8 mouse cellular contexts compared by ENCODE assay signal in genomic region chr9:108565881-108566814, GRCm38 (mm10). TPM values are rescaled to one million over a fixed set of nuclear protein-coding genes. Genes with fewer than 3 reads are reported as not detected.
DNase-seq lines count a peak whose midpoint lies in the region; ATAC-seq and TF ChIP-seq lines count a peak whose summit lies in the region.

No protein-coding gene starts in this region.

- TF ChIP-seq POLR2A in heart, adult 2 months (IDR thresholded peaks at IDR 0.05; ENCODE audit: insufficient read depth, low read depth, low read length): no peak
- TF ChIP-seq POLR2A in CH12.LX (IDR thresholded peaks at IDR 0.05; ENCODE audit: low read depth, low read length): peak; percentile 16; the same call in 1 of the 2 replicates

- peak overlapping the region; percentile 88 for H3K4me3 ChIP-seq in heart, adult 2 months
- peak overlapping the region; percentile 73 to 90 (median 89) for H3K4me3 ChIP-seq in CH12.LX (replicated peaks in 1 of 3; ENCODE audit: low read depth in 2 of 3, low read length in 2 of 3, poor library complexity in 1 of 3)
- H3K4me3 ChIP-seq in limb, embryonic 12.5 days (replicated peaks): peak overlapping the region; percentile 64
- peak overlapping the region; percentile 78 for H3K4me3 ChIP-seq in neural tube, embryonic 15.5 days (replicated peaks)

- H3K4me1 ChIP-seq in heart, adult 2 months (ENCODE audit: control insufficient read depth, insufficient read depth, low read length): peaks cover 7% of the 10 kb centered on the region
- H3K4me1 ChIP-seq in CH12.LX (ENCODE audit: control insufficient read depth in 1 of 2, insufficient read depth in 2 of 2): peaks cover 17 to 53% of the 10 kb centered on the region in 2 experiments
- peaks cover 44% of the 10 kb centered on the region for H3K4me1 ChIP-seq in limb, embryonic 12.5 days (replicated peaks)
- H3K4me1 ChIP-seq in neural tube, embryonic 15.5 days: peaks cover 66% of the 10 kb centered on the region

- no peak for TF ChIP-seq RAD21 in CH12.LX (IDR thresholded peaks at IDR 0.05; ENCODE audit: low read depth, low read length)

- peak; percentile 5 for ATAC-seq in erythroid progenitor cell, adult 5-6 weeks (replicated peaks; ENCODE audit: low FRiP score, poor library complexity, severe bottlenecking)
- ATAC-seq in limb, embryonic 12.5 days (ENCODE audit: insufficient number of reproducible peaks, insufficient read depth, low FRiP score, low TSS enrichment, low read depth): no peak
- ATAC-seq in neural tube, embryonic 15.5 days (ENCODE audit: low FRiP score): 0 out of 2 replicates have a peak, but pooled peaks have one; percentile 0

- DNase-seq in heart, adult 2 months: no peak
- DNase-seq in heart, postnatal 10 days: no peak
- no peak for DNase-seq in CH12.LX (ENCODE audit: extremely low read depth)
- no peak for DNase-seq in gastrocnemius, postnatal 10 days
- DNase-seq in layer of hippocampus, adult 9-10 months (ENCODE audit: low spot score): no peak

- H3K27me3 ChIP-seq in heart, adult 2 months (ENCODE audit: control insufficient read depth, insufficient read depth, low read length): no peaks in the 10 kb centered on the region
- no peaks in the 10 kb centered on the region for H3K27me3 ChIP-seq in CH12.LX (replicated peaks)
- no peaks in the 10 kb centered on the region for H3K27me3 ChIP-seq in limb, embryonic 12.5 days
- no peaks in the 10 kb centered on the region for H3K27me3 ChIP-seq in neural tube, embryonic 15.5 days (replicated peaks)

- 12% methylated on average over 35 of the region's 35 CpGs for WGBS in heart, adult 2 months
- 12% methylated on average over 35 of the region's 35 CpGs for WGBS in limb, embryonic 12.5 days
- WGBS in neural tube, embryonic 15.5 days: 13% methylated on average over 35 of the region's 35 CpGs

- in situ Hi-C loops in CH12.LX (cut with MboI; ENCODE audit: low pct_ligation_motif_present, low pct_unique_long_range_greater_than_20kb, low sequenced_read_pairs): no loop called here

- dilution Hi-C loops in CH12.LX (cut with MboI; ENCODE audit: extremely low pct_ligation_motif_present, extremely low pct_unique_long_range_greater_than_20kb, low sequenced_read_pairs): no loop called here

- H3K27ac ChIP-seq in heart, adult 2 months: peak overlapping the region; percentile 95
- H3K27ac ChIP-seq in CH12.LX (ENCODE audit: insufficient read depth, low read depth): peak overlapping the region; percentile 91
- peak overlapping the region; percentile 91 for H3K27ac ChIP-seq in limb, embryonic 12.5 days
- peak overlapping the region; percentile 96 for H3K27ac ChIP-seq in neural tube, embryonic 15.5 days (replicated peaks)

- intact Hi-C loops in heart, adult 2 months (cut with DNase I): loop anchor here (2.0 kb wide), 1 partner anchor 49 kb away; the partner anchor contains the start of gene Qrich1
- intact Hi-C loops in heart, postnatal 10 days (cut with DNase I): no loop called here

- H3K36me3 ChIP-seq in heart, adult 2 months (ENCODE audit: control insufficient read depth, insufficient read depth, low read length): no peaks in the 10 kb centered on the region
- peaks cover 43 to 54% of the 10 kb centered on the region in 2 experiments for H3K36me3 ChIP-seq in CH12.LX (replicated peaks in 1 of 2; ENCODE audit: control insufficient read depth in 1 of 2, insufficient read depth in 1 of 2, low read length in 1 of 2)
- H3K36me3 ChIP-seq in limb, embryonic 12.5 days: peaks cover 55% of the 10 kb centered on the region
- peaks cover 44% of the 10 kb centered on the region for H3K36me3 ChIP-seq in neural tube, embryonic 15.5 days

- H3K4me2 ChIP-seq in CH12.LX (ENCODE audit: insufficient read depth, low read depth, poor library complexity, severe bottlenecking): peak overlapping the region; percentile 72
- peak overlapping the region; percentile 97 for H3K4me2 ChIP-seq in limb, embryonic 12.5 days
- H3K4me2 ChIP-seq in neural tube, embryonic 15.5 days: peak overlapping the region; percentile 90

- TF ChIP-seq CTCF in heart, adult 2 months (IDR thresholded peaks at IDR 0.05): no peak
- no peak for TF ChIP-seq CTCF in CH12.LX (conservative IDR thresholded peaks at IDR 0.05 in 1 of 2, IDR thresholded peaks at IDR 0.05 in 1 of 2; ENCODE audit: low read depth in 2 of 2, low read length in 2 of 2)

- H3K79me2 ChIP-seq in heart, adult 2 months (replicated peaks; ENCODE audit: control insufficient read depth, insufficient read depth, low read length): no peaks in the 10 kb centered on the region
- peaks cover 15% of the 10 kb centered on the region for H3K79me2 ChIP-seq in CH12.LX (replicated peaks; ENCODE audit: control insufficient read depth, extremely low read depth, insufficient read depth, poor library complexity, severe bottlenecking)

- H3K9me3 ChIP-seq in CH12.LX (replicated peaks; ENCODE audit: low read length): no peaks in the 10 kb centered on the region
- no peaks in the 10 kb centered on the region for H3K9me3 ChIP-seq in limb, embryonic 12.5 days
- H3K9me3 ChIP-seq in neural tube, embryonic 15.5 days (replicated peaks): no peaks in the 10 kb centered on the region

- no peak for TF ChIP-seq EP300 in heart, adult 2 months (IDR thresholded peaks at IDR 0.05; ENCODE audit: insufficient read depth, low read depth, low read length)
- no peak for TF ChIP-seq EP300 in CH12.LX (IDR thresholded peaks at IDR 0.05; ENCODE audit: low read length)

- peak overlapping the region; percentile 76 for H3K9ac ChIP-seq in heart, adult 2 months (ENCODE audit: low read depth, low read length)
- H3K9ac ChIP-seq in CH12.LX (ENCODE audit: insufficient read depth, low read depth): peak overlapping the region; percentile 87
- peak overlapping the region; percentile 78 for H3K9ac ChIP-seq in limb, embryonic 12.5 days (replicated peaks)
- peak overlapping the region; percentile 64 for H3K9ac ChIP-seq in neural tube, embryonic 15.5 days (replicated peaks)

RNA-seq across cellular contexts. Expression of gene Ndufaf3, which starts 1.1 kb away (rescaled TPM):
- total RNA-seq in heart, adult 2 months (2021): 10 to 100 TPM; 61.9 to 88.1 TPM
- polyA plus RNA-seq in heart, adult 2 months (2012; rRNA removed): 60.7 and 69.1 TPM in 2 replicates
- total RNA-seq in heart, postnatal 10 days (2021): 10 to 100 TPM; 54.5 to 58.6 TPM
- 24.6 and 25.7 TPM in 2 replicates for total RNA-seq in CH12.LX (2012; rRNA removed)
- 15.3 and 15.7 TPM in 2 replicates for total RNA-seq in CH12.LX (2014; rRNA removed)
- polyA plus RNA-seq in CH12.LX (2012; ENCODE audit: insufficient read length, low read depth): 27.2 and 30.7 TPM in 2 replicates
- 16.3 and 22.0 TPM in 2 replicates for total RNA-seq in erythroid progenitor cell, adult 5-6 weeks (2015; ENCODE audit: low replicate concordance)
- total RNA-seq in erythroid progenitor cell, adult 5-6 weeks (2017; ENCODE audit: low replicate concordance): 1.4 and 37.6 TPM in 2 replicates
- polyA plus RNA-seq in limb, embryonic 12.5 days (2016; fragmentation: Nextera tagmentation; extraction: Ambion mirVana): 50.6 and 53.8 TPM in 2 replicates
- 75.0 and 78.2 TPM in 2 replicates for polyA plus RNA-seq in neural tube, embryonic 15.5 days (2015; fragmentation: Nextera tagmentation; extraction: Ambion mirVana)
- total RNA-seq in gastrocnemius, postnatal 10 days (2021): 10 to 100 TPM; 35.3 to 35.4 TPM

RNA-seq across cellular contexts. Expression of gene Dalrd3, which starts 3.5 kb away (rescaled TPM):
- 10 to 100 TPM; 22.8 to 25.6 TPM for total RNA-seq in heart, adult 2 months (2021)
- 79.2 and 81.5 TPM in 2 replicates for polyA plus RNA-seq in heart, adult 2 months (2012; rRNA removed)
- total RNA-seq in heart, postnatal 10 days (2021): 10 to 100 TPM; 21.0 TPM
- 110 and 119 TPM in 2 replicates for total RNA-seq in CH12.LX (2012; rRNA removed)
- 52.6 and 57.4 TPM in 2 replicates for total RNA-seq in CH12.LX (2014; rRNA removed)
- polyA plus RNA-seq in CH12.LX (2012; ENCODE audit: insufficient read length, low read depth): 100 and 114 TPM in 2 replicates
- 47.8 and 48.7 TPM in 2 replicates for total RNA-seq in erythroid progenitor cell, adult 5-6 weeks (2015; ENCODE audit: low replicate concordance)
- total RNA-seq in erythroid progenitor cell, adult 5-6 weeks (2017; ENCODE audit: low replicate concordance): 18.7 and 23.7 TPM in 2 replicates
- polyA plus RNA-seq in limb, embryonic 12.5 days (2016; fragmentation: Nextera tagmentation; extraction: Ambion mirVana): 197 and 230 TPM in 2 replicates
- 279 and 285 TPM in 2 replicates for polyA plus RNA-seq in neural tube, embryonic 15.5 days (2015; fragmentation: Nextera tagmentation; extraction: Ambion mirVana)
- 10 to 100 TPM in 1 of 2 experiments, 1 to 10 TPM in 1; 6.6 to 11.5 TPM for total RNA-seq in gastrocnemius, postnatal 10 days (2021)

RNA-seq across cellular contexts. Expression of gene Impdh2, which starts 6.1 kb away (rescaled TPM):
- total RNA-seq in heart, adult 2 months (2021): 10 to 100 TPM; 47.8 to 51.2 TPM
- 55.5 and 65.0 TPM in 2 replicates for polyA plus RNA-seq in heart, adult 2 months (2012; rRNA removed)
- 10 to 100 TPM; 62.3 to 70.0 TPM for total RNA-seq in heart, postnatal 10 days (2021)
- total RNA-seq in CH12.LX (2012; rRNA removed): 405 and 494 TPM in 2 replicates
- total RNA-seq in CH12.LX (2014; rRNA removed): 464 and 485 TPM in 2 replicates
- polyA plus RNA-seq in CH12.LX (2012; ENCODE audit: insufficient read length, low read depth): 472 and 483 TPM in 2 replicates
- 28.8 and 75.0 TPM in 2 replicates for total RNA-seq in erythroid progenitor cell, adult 5-6 weeks (2015; ENCODE audit: low replicate concordance)
- 37.1 and 46.5 TPM in 2 replicates for total RNA-seq in erythroid progenitor cell, adult 5-6 weeks (2017; ENCODE audit: low replicate concordance)
- 201 and 213 TPM in 2 replicates for polyA plus RNA-seq in limb, embryonic 12.5 days (2016; fragmentation: Nextera tagmentation; extraction: Ambion mirVana)
- 105 and 130 TPM in 2 replicates for polyA plus RNA-seq in neural tube, embryonic 15.5 days (2015; fragmentation: Nextera tagmentation; extraction: Ambion mirVana)
- total RNA-seq in gastrocnemius, postnatal 10 days (2021): 10 to 100 TPM; 57.2 to 76.4 TPM

RNA-seq across cellular contexts. Expression of gene Wdr6, which starts 12.4 kb away (rescaled TPM):
- 10 to 100 TPM; 13.3 to 17.2 TPM for total RNA-seq in heart, adult 2 months (2021)
- 16.5 and 21.9 TPM in 2 replicates for polyA plus RNA-seq in heart, adult 2 months (2012; rRNA removed)
- total RNA-seq in heart, postnatal 10 days (2021): 10 to 100 TPM; 30.2 to 36.4 TPM
- total RNA-seq in CH12.LX (2012; rRNA removed) (14.3 and 17.8 TPM in 2 replicates), CH12.LX (2014; rRNA removed) (9.1 and 9.8 TPM in 2 replicates)
- 14.9 and 16.3 TPM in 2 replicates for polyA plus RNA-seq in CH12.LX (2012; ENCODE audit: insufficient read length, low read depth)
- total RNA-seq in erythroid progenitor cell, adult 5-6 weeks (2015; ENCODE audit: low replicate concordance): 2.9 and 6.8 TPM in 2 replicates
- 1.4 and 3.7 TPM in 2 replicates for total RNA-seq in erythroid progenitor cell, adult 5-6 weeks (2017; ENCODE audit: low replicate concordance)
- polyA plus RNA-seq in limb, embryonic 12.5 days (2016; fragmentation: Nextera tagmentation; extraction: Ambion mirVana): 237 TPM in 2 replicates
- polyA plus RNA-seq in neural tube, embryonic 15.5 days (2015; fragmentation: Nextera tagmentation; extraction: Ambion mirVana): 247 and 279 TPM in 2 replicates
- 10 to 100 TPM; 12.4 to 17.3 TPM for total RNA-seq in gastrocnemius, postnatal 10 days (2021)

RNA-seq across cellular contexts. Expression of gene P4htm, which starts 31.3 kb away (rescaled TPM):
- 10 to 100 TPM; 14.2 to 15.3 TPM for total RNA-seq in heart, adult 2 months (2021)
- 21.0 and 25.2 TPM in 2 replicates for polyA plus RNA-seq in heart, adult 2 months (2012; rRNA removed)
- total RNA-seq in heart, postnatal 10 days (2021): 10 to 100 TPM; 12.7 to 15.1 TPM
- total RNA-seq in CH12.LX (2012; rRNA removed): 9.1 and 11.0 TPM in 2 replicates
- total RNA-seq in CH12.LX (2014; rRNA removed): 4.8 and 5.4 TPM in 2 replicates
- 7.9 and 9.5 TPM in 2 replicates for polyA plus RNA-seq in CH12.LX (2012; ENCODE audit: insufficient read length, low read depth)
- total RNA-seq in erythroid progenitor cell, adult 5-6 weeks (2015; ENCODE audit: low replicate concordance): not detected in 2 replicates
- not detected in 2 replicates for total RNA-seq in erythroid progenitor cell, adult 5-6 weeks (2017; ENCODE audit: low replicate concordance)
- polyA plus RNA-seq in limb, embryonic 12.5 days (2016; fragmentation: Nextera tagmentation; extraction: Ambion mirVana): 11.6 and 11.7 TPM in 2 replicates
- 36.4 and 44.2 TPM in 2 replicates for polyA plus RNA-seq in neural tube, embryonic 15.5 days (2015; fragmentation: Nextera tagmentation; extraction: Ambion mirVana)
- total RNA-seq in gastrocnemius, postnatal 10 days (2021): 1 to 10 TPM; 4.8 to 6.6 TPM

Comparison
In these comparisons a context has a peak if more than half of its experiments do, and no peak if none do; other contexts are left out.
1. RNA of gene Impdh2, which starts 6.1 kb away (total RNA-seq): 405 to 494 TPM in CH12.LX; 57.2 to 76.4 TPM in gastrocnemius, postnatal 10 days, 28.8 to 75.0 TPM in erythroid progenitor cell, adult 5-6 weeks, 62.3 to 70.0 TPM in heart, postnatal 10 days and 47.8 to 51.2 TPM in heart, adult 2 months; every median in the first group is over 4 times any median in the second.
2. Peak in every context shown above with its lines, with median percentiles within 50 percentile points of each other: H3K27ac ChIP-seq, H3K4me3 ChIP-seq, H3K9ac ChIP-seq and H3K4me2 ChIP-seq.